In genomic region chr12:85194623-85195018, GRCm38 (mm10) we compare ENCODE assay signal across 8 mouse cellular contexts. TPM values are rescaled to one million over a fixed set of nuclear protein-coding genes. Genes with fewer than 3 reads are reported as not detected.
DNase-seq lines count a peak whose midpoint lies in the region; ATAC-seq and TF ChIP-seq lines count a peak whose summit lies in the region.

No protein-coding gene starts in this region.

- peak; percentile 38 to 58 for DNase-seq in cerebellum, postnatal 25 days
- DNase-seq in cerebellum, adult 11-12 months = no peak
- DNase-seq in thymus, postnatal 4 days = peak; percentile 15
- DNase-seq in thymus, postnatal 25 days = no peak
- DNase-seq in hindbrain, embryonic 14.5 days (ENCODE audit: low spot score) = peak; percentile 77
- DNase-seq in limb, embryonic 14.5 days (ENCODE audit: low spot score) = peak; percentile 71
- DNase-seq in embryo, embryonic 10.5 days (ENCODE audit: low spot score) = no peak

- no peak overlapping the region for H3K9ac ChIP-seq in hindbrain, embryonic 14.5 days
- no peak overlapping the region for H3K9ac ChIP-seq in limb, embryonic 14.5 days (ENCODE audit: low read depth, low read length, severe bottlenecking)
- no peak overlapping the region for H3K9ac ChIP-seq in stomach, embryonic 14.5 days (replicated peaks; ENCODE audit: low read depth, low read length)

- no peaks in the 10 kb centered on the region for H3K36me3 ChIP-seq in hindbrain, embryonic 14.5 days (replicated peaks; ENCODE audit: control insufficient read depth, insufficient read depth)
- H3K36me3 ChIP-seq in limb, embryonic 14.5 days (ENCODE audit: control insufficient read depth, insufficient read depth, low read length) = no peaks in the 10 kb centered on the region
- H3K36me3 ChIP-seq in stomach, embryonic 14.5 days (ENCODE audit: control insufficient read depth, insufficient read depth, low read length) = no peaks in the 10 kb centered on the region

- no peak overlapping the region for H3K4me2 ChIP-seq in hindbrain, embryonic 14.5 days (replicated peaks)
- H3K4me2 ChIP-seq in limb, embryonic 14.5 days (replicated peaks; ENCODE audit: low read depth, low read length, severe bottlenecking) = no peak overlapping the region
- H3K4me2 ChIP-seq in stomach, embryonic 14.5 days (replicated peaks; ENCODE audit: low read depth, low read length) = no peak overlapping the region

- no peak overlapping the region for H3K4me3 ChIP-seq in hindbrain, embryonic 14.5 days (replicated peaks; ENCODE audit: low read length)
- no peak overlapping the region for H3K4me3 ChIP-seq in limb, embryonic 14.5 days (replicated peaks; ENCODE audit: low read length)
- no peak overlapping the region for H3K4me3 ChIP-seq in stomach, embryonic 14.5 days (ENCODE audit: low read depth, low read length)

- H3K4me1 ChIP-seq in hindbrain, embryonic 14.5 days (replicated peaks; ENCODE audit: control insufficient read depth, insufficient read depth, low read length) = 0 out of 2 replicates have a peak, but pooled peaks cover 8% of the 10 kb centered on the region
- peaks cover 33% of the 10 kb centered on the region for H3K4me1 ChIP-seq in limb, embryonic 14.5 days (ENCODE audit: control insufficient read depth, insufficient read depth, low read length)
- H3K4me1 ChIP-seq in stomach, embryonic 14.5 days (ENCODE audit: control insufficient read depth, insufficient read depth, low read length) = peaks cover 42% of the 10 kb centered on the region; the same call in 1 of the 2 replicates

- no peak for TF ChIP-seq POLR2A in limb, embryonic 14.5 days (IDR thresholded peaks at IDR 0.05; ENCODE audit: borderline replicate concordance, extremely low read depth, insufficient read depth, insufficient read length)

- ATAC-seq in hindbrain, embryonic 14.5 days (ENCODE audit: low FRiP score) = peak; percentile 61; the same call in 1 of the 2 replicates
- ATAC-seq in limb, embryonic 14.5 days (ENCODE audit: low FRiP score, low read depth) = peak; percentile 24; the same call in 1 of the 2 replicates
- ATAC-seq in stomach, embryonic 14.5 days (ENCODE audit: insufficient number of reproducible peaks, insufficient read depth, low FRiP score, low read depth) = peak; percentile 62

- H3K9me3 ChIP-seq in hindbrain, embryonic 14.5 days (ENCODE audit: control insufficient read depth, low read length) = no peaks in the 10 kb centered on the region
- no peaks in the 10 kb centered on the region for H3K9me3 ChIP-seq in limb, embryonic 14.5 days (ENCODE audit: control insufficient read depth, low read length)
- H3K9me3 ChIP-seq in stomach, embryonic 14.5 days (ENCODE audit: control insufficient read depth, low read depth, low read length) = no peaks in the 10 kb centered on the region

- no peaks in the 10 kb centered on the region for H3K27me3 ChIP-seq in hindbrain, embryonic 14.5 days (ENCODE audit: control insufficient read depth, insufficient read depth, low read length)
- no peaks in the 10 kb centered on the region for H3K27me3 ChIP-seq in limb, embryonic 14.5 days (ENCODE audit: control insufficient read depth, insufficient read depth, low read length)
- H3K27me3 ChIP-seq in stomach, embryonic 14.5 days (ENCODE audit: control insufficient read depth, insufficient read depth, low read length) = no peaks in the 10 kb centered on the region

- WGBS in hindbrain, embryonic 14.5 days = 49% methylated on average over 4 of the region's 4 CpGs
- WGBS in limb, embryonic 14.5 days = 23% methylated on average over 4 of the region's 4 CpGs
- WGBS in stomach, embryonic 14.5 days = 19% methylated on average over 4 of the region's 4 CpGs

- no peak overlapping the region for H3K27ac ChIP-seq in hindbrain, embryonic 14.5 days
- 0 out of 2 replicates have a peak overlapping the region, but pooled peaks have one; percentile 9 for H3K27ac ChIP-seq in limb, embryonic 14.5 days (replicated peaks; ENCODE audit: low read depth, low read length)
- peak overlapping the region; percentile 84 for H3K27ac ChIP-seq in stomach, embryonic 14.5 days (ENCODE audit: low read length)

RNA-seq across cellular contexts. Expression of gene Pgf, which starts 17.0 kb away (rescaled TPM):
- 7.9 and 8.3 TPM in 2 replicates for polyA plus RNA-seq in hindbrain, embryonic 14.5 days (2014; fragmentation: Nextera tagmentation; extraction: Ambion mirVana)
- polyA plus RNA-seq in limb, embryonic 14.5 days (2012; rRNA removed) = 10.0 and 10.3 TPM in 2 replicates
- 14.6 and 16.1 TPM in 2 replicates for polyA plus RNA-seq in limb, embryonic 14.5 days (2014; fragmentation: Nextera tagmentation; extraction: Ambion mirVana)
- 18.2 and 21.8 TPM in 2 replicates for polyA plus RNA-seq in stomach, embryonic 14.5 days (2014; fragmentation: Nextera tagmentation; extraction: Ambion mirVana)

RNA-seq across cellular contexts. Expression of gene Eif2b2, which starts 24.7 kb away (rescaled TPM):
- polyA plus RNA-seq in hindbrain, embryonic 14.5 days (2014; fragmentation: Nextera tagmentation; extraction: Ambion mirVana) = 68.6 and 77.6 TPM in 2 replicates
- polyA plus RNA-seq in limb, embryonic 14.5 days (2012; rRNA removed) = 109 and 128 TPM in 2 replicates
- 78.2 and 79.6 TPM in 2 replicates for polyA plus RNA-seq in limb, embryonic 14.5 days (2014; fragmentation: Nextera tagmentation; extraction: Ambion mirVana)
- polyA plus RNA-seq in stomach, embryonic 14.5 days (2014; fragmentation: Nextera tagmentation; extraction: Ambion mirVana) = 81.1 and 82.5 TPM in 2 replicates

RNA-seq across cellular contexts. Expression of gene Rps6kl1, which starts 43.6 kb away (rescaled TPM):
- polyA plus RNA-seq in hindbrain, embryonic 14.5 days (2014; fragmentation: Nextera tagmentation; extraction: Ambion mirVana) = 22.9 and 24.1 TPM in 2 replicates
- 0.37 and 0.43 TPM in 2 replicates for polyA plus RNA-seq in limb, embryonic 14.5 days (2012; rRNA removed)
- polyA plus RNA-seq in limb, embryonic 14.5 days (2014; fragmentation: Nextera tagmentation; extraction: Ambion mirVana) = 0.39 and 0.50 TPM in 2 replicates
- polyA plus RNA-seq in stomach, embryonic 14.5 days (2014; fragmentation: Nextera tagmentation; extraction: Ambion mirVana) = 1.5 and 1.8 TPM in 2 replicates

Comparison
In these comparisons a context has a peak if more than half of its experiments do, and no peak if none do; other contexts are left out.
1. DNase-seq: peak in cerebellum, postnatal 25 days (2 of 2), thymus, postnatal 4 days (single experiment), hindbrain, embryonic 14.5 days (single experiment) and limb, embryonic 14.5 days (single experiment); none in cerebellum, adult 11-12 months (single experiment), thymus, postnatal 25 days (single experiment) and embryo, embryonic 10.5 days (single experiment).
2. Peak in every context shown above with its lines, with median percentiles within 50 percentile points of each other: ATAC-seq.